Mouse (Mus musculus): ENCODE data around the gene Prkd2. TPM values are rescaled to one million over a fixed set of nuclear protein-coding genes. Genes with fewer than 3 reads are reported as not detected.

Prkd2 gene
- 6.3 TPM for polyA plus RNA-seq (2015; fragmentation: Illumina TruSeq; extraction: RNeasy Lipid Tissue Mini Kit (QIAGEN cat#74804); ENCODE audit: insufficient read depth, low read depth, low replicate concordance)

GRCm38 (mm10) chr7:16842645-16843063 is at the start of gene Prkd2:
Prkd2 (plus strand) TSS chr7:16842902.

GRCm38 (mm10) chr7:16815351-16815941 is 27.3 kb upstream of the Prkd2 start, which contains the start of gene Strn4:
Strn4 (plus strand) TSS chr7:16815889.

GRCm38 (mm10) chr7:16816475-16817122 is 26.1 kb upstream of the Prkd2 start, which contains the start of gene Fkrp:
Fkrp (minus strand) TSS chr7:16816732.

GRCm38 (mm10) chr7:16875310-16875325 is 32.4 kb downstream of the Prkd2 start, which contains the start of gene Dact3:
Dact3 (plus strand) TSS chr7:16875317.

GRCm38 (mm10) chr7:16891641-16892351 is 49.1 kb downstream of the Prkd2 start, which contains the start of gene Gng8:
Gng8 (plus strand) TSS chr7:16891786.

GRCm38 (mm10) chr7:16906281-16906680 is 63.6 kb downstream of the Prkd2 start, which contains the start of gene Ptgir:
Ptgir (plus strand) TSS chr7:16906490.

Other genes starting within 250 kb of the Prkd2 start
- 4.2 TPM for gene Arhgap35, start 227.9 kb upstream of the Prkd2 start, polyA plus RNA-seq (2015; fragmentation: Illumina TruSeq; extraction: RNeasy Lipid Tissue Mini Kit (QIAGEN cat#74804); ENCODE audit: insufficient read depth, low read depth, low replicate concordance)
- not detected for gene Ceacam15, start 167.2 kb upstream of the Prkd2 start, polyA plus RNA-seq (2015; fragmentation: Illumina TruSeq; extraction: RNeasy Lipid Tissue Mini Kit (QIAGEN cat#74804); ENCODE audit: insufficient read depth, low read depth, low replicate concordance)
- not detected for gene Ceacam9, start 121.0 kb upstream of the Prkd2 start, polyA plus RNA-seq (2015; fragmentation: Illumina TruSeq; extraction: RNeasy Lipid Tissue Mini Kit (QIAGEN cat#74804); ENCODE audit: insufficient read depth, low read depth, low replicate concordance)
- 40.1 TPM for gene Ap2s1, start 104.5 kb upstream of the Prkd2 start, polyA plus RNA-seq (2015; fragmentation: Illumina TruSeq; extraction: RNeasy Lipid Tissue Mini Kit (QIAGEN cat#74804); ENCODE audit: insufficient read depth, low read depth, low replicate concordance)
- gene Slc1a5, start 61.6 kb upstream of the Prkd2 start, polyA plus RNA-seq (2015; fragmentation: Illumina TruSeq; extraction: RNeasy Lipid Tissue Mini Kit (QIAGEN cat#74804); ENCODE audit: insufficient read depth, low read depth, low replicate concordance): 94.8 TPM
- gene Strn4, start 27.0 kb upstream of the Prkd2 start, polyA plus RNA-seq (2015; fragmentation: Illumina TruSeq; extraction: RNeasy Lipid Tissue Mini Kit (QIAGEN cat#74804); ENCODE audit: insufficient read depth, low read depth, low replicate concordance): 28.4 TPM
- 4.5 TPM for gene Fkrp, start 26.2 kb upstream of the Prkd2 start, polyA plus RNA-seq (2015; fragmentation: Illumina TruSeq; extraction: RNeasy Lipid Tissue Mini Kit (QIAGEN cat#74804); ENCODE audit: insufficient read depth, low read depth, low replicate concordance)
- gene Dact3, start 32.4 kb downstream of the Prkd2 start, polyA plus RNA-seq (2015; fragmentation: Illumina TruSeq; extraction: RNeasy Lipid Tissue Mini Kit (QIAGEN cat#74804); ENCODE audit: insufficient read depth, low read depth, low replicate concordance): 1.1 TPM
- 2.3 TPM for gene Gng8, start 48.9 kb downstream of the Prkd2 start, polyA plus RNA-seq (2015; fragmentation: Illumina TruSeq; extraction: RNeasy Lipid Tissue Mini Kit (QIAGEN cat#74804); ENCODE audit: insufficient read depth, low read depth, low replicate concordance)
- 1.8 TPM for gene Ptgir, start 63.6 kb downstream of the Prkd2 start, polyA plus RNA-seq (2015; fragmentation: Illumina TruSeq; extraction: RNeasy Lipid Tissue Mini Kit (QIAGEN cat#74804); ENCODE audit: insufficient read depth, low read depth, low replicate concordance)
- 43.4 TPM for gene Calm3, start 81.2 kb downstream of the Prkd2 start, polyA plus RNA-seq (2015; fragmentation: Illumina TruSeq; extraction: RNeasy Lipid Tissue Mini Kit (QIAGEN cat#74804); ENCODE audit: insufficient read depth, low read depth, low replicate concordance)
- 11.8 TPM for gene Pnmal2, start 101.8 kb downstream of the Prkd2 start, polyA plus RNA-seq (2015; fragmentation: Illumina TruSeq; extraction: RNeasy Lipid Tissue Mini Kit (QIAGEN cat#74804); ENCODE audit: insufficient read depth, low read depth, low replicate concordance)
- 1.4 TPM for gene Pnmal1, start 116.8 kb downstream of the Prkd2 start, polyA plus RNA-seq (2015; fragmentation: Illumina TruSeq; extraction: RNeasy Lipid Tissue Mini Kit (QIAGEN cat#74804); ENCODE audit: insufficient read depth, low read depth, low replicate concordance)
- 0.20 TPM for gene Gm42372, start 140.2 kb downstream of the Prkd2 start, polyA plus RNA-seq (2015; fragmentation: Illumina TruSeq; extraction: RNeasy Lipid Tissue Mini Kit (QIAGEN cat#74804); ENCODE audit: insufficient read depth, low read depth, low replicate concordance)
- 0.76 TPM for gene Ccdc8, start 149.8 kb downstream of the Prkd2 start, polyA plus RNA-seq (2015; fragmentation: Illumina TruSeq; extraction: RNeasy Lipid Tissue Mini Kit (QIAGEN cat#74804); ENCODE audit: insufficient read depth, low read depth, low replicate concordance)
- gene Ppp5c, start 185.0 kb downstream of the Prkd2 start, polyA plus RNA-seq (2015; fragmentation: Illumina TruSeq; extraction: RNeasy Lipid Tissue Mini Kit (QIAGEN cat#74804); ENCODE audit: insufficient read depth, low read depth, low replicate concordance): 44.1 TPM
- 0.17 TPM for gene Hif3a, start 219.5 kb downstream of the Prkd2 start, polyA plus RNA-seq (2015; fragmentation: Illumina TruSeq; extraction: RNeasy Lipid Tissue Mini Kit (QIAGEN cat#74804); ENCODE audit: insufficient read depth, low read depth, low replicate concordance)
- gene Psg16, start 231.1 kb downstream of the Prkd2 start, polyA plus RNA-seq (2015; fragmentation: Illumina TruSeq; extraction: RNeasy Lipid Tissue Mini Kit (QIAGEN cat#74804); ENCODE audit: insufficient read depth, low read depth, low replicate concordance): 0.92 TPM